Mouse (Mus musculus) intestine, postnatal 0 days (tissue): ENCODE measurements at regions not wholly inside any gene's neighbourhood (a gene's known extent, or its start where the extent isn't known, plus 50 kb on each side); places are given as distances from the start of the nearest gene placed in this dataset.
A peak's percentile ranks its signal among the peaks of the same experiment; 100 is the strongest.

Experiments
- ATAC-seq: fragments of 200-750 bp; cut with Nextera tagmentation; 2 replicates; pipeline ENCODE4 v1.8.0; 2017; ENCODE audit warnings: mild to moderate bottlenecking, moderate TSS enrichment, moderate library complexity
- H3K27ac ChIP-seq: fragments of 300-500 bp; sonication (generic); 2 replicates; pipeline ENCODE4 v1.5.1; 2014; ENCODE audit warnings: mild to moderate bottlenecking, low read depth, low read length, moderate library complexity
- H3K27me3 ChIP-seq: fragments of 300-500 bp; sonication (generic); replicated peaks from 2 replicates; pipeline ENCODE4 v1.6.1; 2014; ENCODE audit warnings: low read length, mixed read lengths; ENCODE audit not compliant: control insufficient read depth, insufficient read depth
- H3K36me3 ChIP-seq: fragments of 300-500 bp; sonication (generic); 2 replicates; pipeline ENCODE4 v1.6.1; 2014; ENCODE audit warnings: mild to moderate bottlenecking, moderate library complexity; ENCODE audit not compliant: control insufficient read depth, insufficient read depth
- H3K4me1 ChIP-seq: fragments of 300-500 bp; sonication (generic); replicated peaks from 2 replicates; pipeline ENCODE4 v1.6.1; 2014; ENCODE audit warnings: antibody characterized with exemption, low read length, mixed read lengths; ENCODE audit not compliant: control insufficient read depth, insufficient read depth
- H3K4me2 ChIP-seq: fragments of 300-500 bp; sonication (generic); replicated peaks from 2 replicates; pipeline ENCODE4 v1.6.1; 2014; ENCODE audit warnings: low read depth, mild to moderate bottlenecking, moderate library complexity
- H3K4me3 ChIP-seq: fragments of 300-500 bp; sonication (generic); 2 replicates; pipeline ENCODE4 v1.5.1; 2014; ENCODE audit warnings: low read depth, low read length
- H3K9ac ChIP-seq: fragments of 300-500 bp; sonication (generic); 2 replicates; pipeline ENCODE4 v1.6.1; 2014; ENCODE audit warnings: mild to moderate bottlenecking, low read depth, low read length
- H3K9me3 ChIP-seq: fragments of 300-500 bp; sonication (generic); 2 replicates; pipeline ENCODE4 v1.6.1; 2016; ENCODE audit warnings: mixed run types; ENCODE audit not compliant: control insufficient read depth
- CTCF ChIP-seq: sonication (generic); IDR thresholded peaks from 2 replicates; pipeline ENCODE4 v1.5.1; 2016; ENCODE audit warnings: low read depth, mild to moderate bottlenecking, control low read depth, antibody characterized with exemption, moderate library complexity
- WGBS: fragments of 180-500 bp; shearing (Covaris S2); extraction: QIAGEN DNeasy Blood & Tissue Kit; methylation state at CpG from one replicate; pipeline ENCODE4 v1.1.7; 2014; 5-methylcytosine and 5-hydroxymethylcytosine counted together

DNA sequence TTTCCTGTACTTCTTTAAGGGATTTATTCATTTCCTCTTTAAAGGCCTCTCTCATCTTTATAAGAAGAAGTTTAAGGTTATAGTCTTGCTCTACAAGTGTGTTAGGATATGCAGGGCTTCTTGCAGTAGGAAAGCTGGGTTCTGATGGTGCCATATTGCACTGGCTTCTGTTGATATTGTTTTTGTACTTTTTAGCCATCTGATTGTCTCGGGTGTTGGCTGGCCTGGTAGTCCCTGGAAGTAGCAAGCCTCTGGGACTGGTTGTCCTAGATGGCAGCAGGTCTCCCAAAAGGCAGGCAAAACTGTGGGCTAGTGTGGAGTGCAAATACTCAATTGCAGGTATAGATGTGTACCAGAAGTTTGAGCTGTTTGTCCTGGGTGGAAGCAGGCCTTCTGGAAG lies 147.1 kb downstream of the Ccdc71l start:
- Histone ChIP-seq H3K27me3 (no peaks in the 10 kb centered on the region), H3K27ac (no peak overlapping the region), H3K4me2 (no peak overlapping the region), H3K9ac (no peak overlapping the region), H3K36me3 (no peaks in the 10 kb centered on the region), H3K4me1 (no peaks in the 10 kb centered on the region), H3K9me3 (no peaks in the 10 kb centered on the region), H3K4me3 (no peak overlapping the region)
- no peak for TF ChIP-seq CTCF
- no peak for ATAC-seq
- 67% methylated on average over 1 of the region's 1 CpGs for WGBS

DNA sequence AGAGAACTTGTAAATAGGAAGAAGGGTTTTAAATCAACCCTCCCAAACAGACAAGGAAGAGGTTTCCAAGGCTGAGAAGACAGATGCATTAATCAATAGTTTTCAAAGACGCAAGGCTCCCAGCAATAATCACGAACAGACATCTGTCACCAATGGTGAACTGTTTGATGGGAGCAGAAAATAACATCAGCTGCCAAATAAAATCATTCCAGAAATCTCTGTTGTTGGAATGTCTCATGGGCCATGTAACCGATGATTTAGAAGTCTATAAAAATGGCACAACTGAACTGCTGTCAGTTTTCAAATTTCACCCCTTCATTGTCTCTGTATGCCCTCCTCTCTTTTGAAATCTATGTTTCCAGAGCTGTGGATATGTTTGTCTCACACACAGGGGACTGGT lies 152.7 kb downstream of the Ccdc71l start:
- Histone ChIP-seq H3K9me3 (no peaks in the 10 kb centered on the region), H3K4me2 (no peak overlapping the region), H3K27ac (no peak overlapping the region), H3K4me1 (no peaks in the 10 kb centered on the region), H3K4me3 (no peak overlapping the region), H3K36me3 (no peaks in the 10 kb centered on the region), H3K9ac (no peak overlapping the region), H3K27me3 (no peaks in the 10 kb centered on the region)
- WGBS, result 89% methylated on average over 3 of the region's 3 CpGs
- ATAC-seq, result no peak
- TF ChIP-seq CTCF, result no peak

- no peak for TF ChIP-seq CTCF
- Histone ChIP-seq H3K27me3 (no peaks in the 10 kb centered on the region), H3K9me3 (no peaks in the 10 kb centered on the region), H3K36me3 (no peaks in the 10 kb centered on the region), H3K4me2 (0 out of 2 replicates have a peak overlapping the region, but pooled peaks have one; percentile 21), H3K4me3 (no peak overlapping the region), H3K9ac (no peak overlapping the region), H3K4me1 (no peaks in the 10 kb centered on the region), H3K27ac (no peak overlapping the region)
- no peak for ATAC-seq
Measured at GRCm38 (mm10) chr12:32533641-32534040, 155.1 kb downstream of the Ccdc71l start.

DNA sequence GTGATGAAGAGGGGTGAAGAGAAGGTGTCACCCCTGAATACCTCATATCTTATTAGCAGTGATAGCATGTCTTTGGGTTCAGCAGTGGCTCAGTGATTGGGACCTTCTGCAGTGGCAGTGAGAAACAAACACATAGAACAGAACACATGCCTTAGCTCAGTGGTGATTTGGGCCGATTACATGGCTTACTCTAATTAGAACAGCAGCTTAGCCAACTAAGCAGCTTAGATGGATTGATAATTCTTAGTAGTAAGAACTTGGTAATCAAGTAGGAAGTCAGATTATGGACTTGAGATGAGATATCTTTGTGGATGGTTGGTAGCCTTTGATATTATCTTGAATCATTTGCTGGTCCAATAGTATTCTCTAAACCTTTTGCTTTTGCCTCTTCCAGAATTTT lies 167.0 kb downstream of the Ccdc71l start:
- H3K4me3 ChIP-seq, result no peak overlapping the region
- ATAC-seq, result no peak
- WGBS, result 82% methylated on average over 1 of the region's 1 CpGs
- H3K9ac ChIP-seq, result no peak overlapping the region
- no peak for TF ChIP-seq CTCF
- no peaks in the 10 kb centered on the region for H3K36me3 ChIP-seq
- no peaks in the 10 kb centered on the region for H3K4me1 ChIP-seq
- H3K9me3 ChIP-seq, result no peaks in the 10 kb centered on the region
- no peaks in the 10 kb centered on the region for H3K27me3 ChIP-seq
- no peak overlapping the region for H3K27ac ChIP-seq
- H3K4me2 ChIP-seq, result no peak overlapping the region

DNA sequence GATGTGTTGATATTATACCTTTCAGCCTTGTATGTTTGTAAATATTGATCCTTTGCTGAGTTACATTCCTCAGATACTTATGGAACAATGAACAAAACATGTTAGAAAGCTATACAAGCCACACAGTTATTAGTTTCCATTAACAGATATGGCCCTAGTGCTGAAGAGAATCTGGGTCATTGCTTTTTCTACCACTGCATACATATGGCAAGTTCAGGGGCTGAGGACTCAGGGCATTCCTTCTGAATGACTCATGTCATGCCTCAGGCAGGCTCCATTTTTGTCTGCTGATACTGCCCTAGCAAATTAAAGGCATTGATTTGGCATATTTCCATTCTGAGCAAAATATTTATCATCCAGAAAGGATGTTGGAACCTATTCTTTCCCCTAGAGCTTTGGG lies 167.9 kb downstream of the Ccdc71l start:
- H3K36me3 ChIP-seq, result no peaks in the 10 kb centered on the region

DNA sequence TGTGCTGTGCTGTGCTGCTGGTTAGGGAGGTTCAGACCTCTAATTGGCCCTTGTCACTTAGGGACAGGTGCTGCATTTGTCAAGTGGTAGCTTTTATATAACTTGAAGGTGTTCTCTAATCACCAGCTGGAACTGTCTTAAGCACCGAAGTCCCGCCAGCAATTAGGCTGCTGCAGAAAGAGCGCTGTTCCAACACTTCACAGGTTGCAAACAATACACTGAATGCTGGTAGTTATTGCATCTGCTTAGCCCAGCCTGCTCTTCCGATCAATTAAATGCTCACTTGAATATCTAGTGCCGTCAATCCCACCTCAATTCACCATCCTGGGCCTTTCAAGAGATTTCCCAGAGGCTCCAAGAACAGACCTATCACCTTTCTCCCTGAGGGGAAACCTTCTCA lies 175.3 kb downstream of the Ccdc71l start:
- ATAC-seq, result no peak
- 89% methylated on average over 5 of the region's 5 CpGs for WGBS
- no peak for TF ChIP-seq CTCF
- no peaks in the 10 kb centered on the region for H3K27me3 ChIP-seq
- H3K9ac ChIP-seq, result no peak overlapping the region
- no peak overlapping the region for H3K27ac ChIP-seq
- no peaks in the 10 kb centered on the region for H3K36me3 ChIP-seq
- no peaks in the 10 kb centered on the region for H3K9me3 ChIP-seq
- no peaks in the 10 kb centered on the region for H3K4me1 ChIP-seq
- H3K4me2 ChIP-seq, result no peak overlapping the region
- no peak overlapping the region for H3K4me3 ChIP-seq

More for the DNA sequence above, 167.9 kb downstream of the Ccdc71l start:
- TF ChIP-seq CTCF, result no peak
- Histone ChIP-seq H3K27me3 (no peaks in the 10 kb centered on the region), H3K4me1 (no peaks in the 10 kb centered on the region), H3K9ac (no peak overlapping the region), H3K27ac (no peak overlapping the region), H3K4me2 (no peak overlapping the region), H3K4me3 (no peak overlapping the region), H3K9me3 (no peaks in the 10 kb centered on the region)
- ATAC-seq, result no peak

- TF ChIP-seq CTCF, result no peak
- H3K4me3 ChIP-seq, result no peak overlapping the region
- H3K27me3 ChIP-seq, result no peaks in the 10 kb centered on the region
- no peaks in the 10 kb centered on the region for H3K9me3 ChIP-seq
- WGBS, result 78% methylated on average over 3 of the region's 3 CpGs
- no peak for ATAC-seq
- no peaks in the 10 kb centered on the region for H3K36me3 ChIP-seq
- H3K4me1 ChIP-seq, result no peaks in the 10 kb centered on the region
- no peak overlapping the region for H3K27ac ChIP-seq
- H3K9ac ChIP-seq, result no peak overlapping the region
- H3K4me2 ChIP-seq, result no peak overlapping the region
Measured at GRCm38 (mm10) chr12:32567777-32568176, 189.3 kb downstream of the Ccdc71l start.
